Mouse (Mus musculus) intestine, embryonic 16.5 days (tissue): ENCODE results near the gene Loxl3. TPM values are rescaled to one million over a fixed set of nuclear protein-coding genes. Genes with fewer than 3 reads are reported as not detected.
A peak's percentile ranks its signal among the peaks of the same experiment; 100 is the strongest.

Experiments used
- ATAC-seq: fragments of 200-750 bp; cut with Nextera tagmentation; 2 replicates; pipeline ENCODE4 v1.8.0; 2017; ENCODE audit warnings: moderate TSS enrichment, moderate library complexity
- H3K27ac ChIP-seq: fragments of 300-500 bp; sonication (generic); 2 replicates; pipeline ENCODE4 v1.5.1; 2014; ENCODE audit warnings: mild to moderate bottlenecking, low read length
- H3K27me3 ChIP-seq: fragments of 300-500 bp; sonication (generic); replicated peaks from 2 replicates; pipeline ENCODE4 v1.6.1; 2014; ENCODE audit warnings: low read length, control low read depth, mixed read lengths; ENCODE audit not compliant: control insufficient read depth, insufficient read depth
- H3K36me3 ChIP-seq: fragments of 300-500 bp; sonication (generic); 2 replicates; pipeline ENCODE4 v1.6.1; 2014; ENCODE audit warnings: low read length, control low read depth; ENCODE audit not compliant: control insufficient read depth, insufficient read depth
- H3K4me1 ChIP-seq: fragments of 300-500 bp; sonication (generic); 2 replicates; pipeline ENCODE4 v1.6.1; 2014; ENCODE audit warnings: low read length, control low read depth, mixed read lengths; ENCODE audit not compliant: control insufficient read depth, insufficient read depth
- H3K4me2 ChIP-seq: fragments of 300-500 bp; sonication (generic); 2 replicates; pipeline ENCODE4 v1.6.1; 2014; ENCODE audit warnings: low read depth, low read length, control low read depth
- H3K4me3 ChIP-seq: fragments of 300-500 bp; sonication (generic); 2 replicates; pipeline ENCODE4 v1.5.1; 2014; ENCODE audit warnings: mild to moderate bottlenecking, low read length
- H3K9ac ChIP-seq: fragments of 300-500 bp; sonication (generic); 2 replicates; pipeline ENCODE4 v1.6.1; 2014; ENCODE audit warnings: low read depth, low read length
- H3K9me3 ChIP-seq: fragments of 300-500 bp; sonication (generic); 2 replicates; pipeline ENCODE4 v1.6.1; 2016; ENCODE audit warnings: low read length, control low read depth; ENCODE audit not compliant: control insufficient read depth
- WGBS: fragments of 180-500 bp; shearing (Covaris S2); extraction: QIAGEN DNeasy Blood & Tissue Kit; methylation state at CpG from one replicate; pipeline ENCODE4 v1.1.7; 2014; 5-methylcytosine and 5-hydroxymethylcytosine counted together
- polyA plus RNA-seq: library from polyadenylated mRNA; unstranded; fragments of >200 nt; fragmentation: Nextera tagmentation; extraction: Ambion mirVana; gene quantifications from 2 replicates; pipeline ENCODE4 v1.2.1, GENCODE M21; 2015

Loxl3 gene
- polyA plus RNA-seq, 1 experiment from 2014 or later = 11.9 TPM

DNA sequence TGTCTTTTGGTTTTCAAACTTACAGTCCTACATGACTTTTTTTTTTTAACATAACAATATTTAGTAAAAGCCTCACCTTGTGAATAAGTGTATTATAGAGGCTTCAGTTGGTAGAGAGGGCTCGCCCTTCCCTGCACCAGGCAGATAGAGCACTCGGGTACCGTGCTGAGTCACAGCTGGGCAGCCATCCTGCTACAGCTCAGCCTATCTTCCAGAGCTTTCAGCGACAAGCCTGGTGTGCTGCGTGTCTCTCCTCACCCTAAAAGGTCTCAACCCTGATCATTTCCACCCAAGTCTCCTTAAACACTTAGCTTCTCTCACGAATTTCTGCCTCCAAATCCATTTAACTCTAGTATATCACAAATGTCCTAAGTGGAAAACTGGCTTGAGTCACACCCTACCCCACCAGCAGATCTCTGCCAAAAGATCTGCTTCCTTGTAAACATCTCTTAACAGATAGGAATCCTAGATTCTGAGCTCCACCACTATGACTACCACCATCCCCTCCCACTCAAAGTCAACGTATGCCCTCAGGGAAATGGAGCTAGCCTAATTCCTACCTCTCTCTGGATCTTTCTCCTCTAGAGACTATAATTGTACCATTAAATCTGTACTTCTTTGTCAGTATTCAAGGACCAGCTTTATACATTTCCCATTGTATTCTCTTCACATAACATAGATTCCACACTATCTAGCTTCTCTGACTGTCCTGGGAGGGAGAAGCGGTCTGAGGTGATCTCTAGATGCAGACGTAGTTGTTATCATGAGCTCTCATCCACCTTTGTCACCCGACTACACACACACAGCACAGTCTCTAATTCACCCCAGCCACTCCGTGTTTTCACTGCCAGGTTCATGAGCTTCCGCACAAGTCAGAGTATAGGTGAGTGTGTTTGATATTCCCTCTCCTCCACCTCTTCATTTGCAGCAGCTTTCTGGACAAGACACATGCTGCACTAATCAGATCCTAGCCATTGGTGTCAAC is 19.2 kb upstream of the Loxl3 start:
- no peak overlapping the region for H3K4me3 ChIP-seq
- no peaks in the 10 kb centered on the region for H3K36me3 ChIP-seq
- H3K9ac ChIP-seq = no peak overlapping the region
- ATAC-seq = peak; percentile 80
- WGBS = 65% methylated on average over 12 of the region's 12 CpGs
- peaks cover 5% of the 10 kb centered on the region for H3K4me1 ChIP-seq
- no peak overlapping the region for H3K27ac ChIP-seq
- no peak overlapping the region for H3K4me2 ChIP-seq
- 0 out of 2 replicates have a peak, but pooled peaks cover 3% of the 10 kb centered on the region for H3K27me3 ChIP-seq
- no peaks in the 10 kb centered on the region for H3K9me3 ChIP-seq

DNA sequence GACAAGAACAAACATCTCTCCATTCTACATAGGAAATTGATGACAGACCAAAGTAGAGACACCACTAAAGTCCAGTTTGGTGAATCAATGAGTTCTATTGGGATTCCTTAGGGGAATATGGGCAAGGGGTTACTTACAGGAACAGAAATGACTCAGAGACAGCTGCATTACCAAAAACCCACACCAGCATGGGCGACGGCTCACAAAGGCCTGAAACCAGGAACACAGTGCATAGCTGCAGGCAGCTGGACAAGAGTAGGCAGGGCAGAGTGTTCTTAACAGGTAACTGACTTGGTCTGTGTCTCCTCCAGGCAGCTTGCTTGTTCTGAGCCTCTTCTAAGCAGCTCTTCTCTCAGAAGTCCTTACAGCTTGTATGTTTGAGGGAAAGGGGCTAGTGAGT is 18.2 kb upstream of the Loxl3 start:
- Histone ChIP-seq H3K4me1 (peaks cover 5% of the 10 kb centered on the region), H3K4me3 (no peak overlapping the region), H3K27ac (no peak overlapping the region), H3K27me3 (0 out of 2 replicates have a peak, but pooled peaks cover 3% of the 10 kb centered on the region), H3K9ac (no peak overlapping the region), H3K36me3 (no peaks in the 10 kb centered on the region), H3K4me2 (no peak overlapping the region), H3K9me3 (no peaks in the 10 kb centered on the region)
- 87% methylated on average over 2 of the region's 2 CpGs for WGBS
- ATAC-seq = no peak

DNA sequence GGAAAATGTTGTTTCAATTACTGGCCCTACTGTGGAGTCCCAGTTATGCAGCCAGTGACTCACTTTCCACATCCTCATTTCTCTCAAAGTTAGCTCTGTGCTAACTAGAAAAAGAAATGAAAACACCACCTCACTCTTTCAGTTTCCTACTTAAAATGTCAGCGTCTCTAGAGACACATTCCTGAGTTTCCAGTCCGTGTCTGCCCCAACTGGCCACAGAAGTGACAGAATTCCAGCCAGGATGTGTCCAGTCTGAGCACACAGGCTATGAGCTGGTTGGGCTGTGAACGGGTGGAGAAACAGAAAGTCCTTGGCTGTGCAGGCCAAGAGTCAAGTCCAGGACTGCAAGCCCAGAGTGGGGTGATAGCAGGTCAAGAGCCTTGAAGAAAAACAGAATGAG is 16.8 kb upstream of the Loxl3 start:
- no peak overlapping the region for H3K9ac ChIP-seq
- no peak overlapping the region for H3K4me3 ChIP-seq
- H3K36me3 ChIP-seq = no peaks in the 10 kb centered on the region
- WGBS = 48% methylated on average over 3 of the region's 3 CpGs
- H3K9me3 ChIP-seq = no peaks in the 10 kb centered on the region
- 0 out of 2 replicates have a peak, but pooled peaks cover 3% of the 10 kb centered on the region for H3K27me3 ChIP-seq
- no peak for ATAC-seq
- no peak overlapping the region for H3K4me2 ChIP-seq
- no peak overlapping the region for H3K27ac ChIP-seq
- H3K4me1 ChIP-seq = peaks cover 5% of the 10 kb centered on the region

DNA sequence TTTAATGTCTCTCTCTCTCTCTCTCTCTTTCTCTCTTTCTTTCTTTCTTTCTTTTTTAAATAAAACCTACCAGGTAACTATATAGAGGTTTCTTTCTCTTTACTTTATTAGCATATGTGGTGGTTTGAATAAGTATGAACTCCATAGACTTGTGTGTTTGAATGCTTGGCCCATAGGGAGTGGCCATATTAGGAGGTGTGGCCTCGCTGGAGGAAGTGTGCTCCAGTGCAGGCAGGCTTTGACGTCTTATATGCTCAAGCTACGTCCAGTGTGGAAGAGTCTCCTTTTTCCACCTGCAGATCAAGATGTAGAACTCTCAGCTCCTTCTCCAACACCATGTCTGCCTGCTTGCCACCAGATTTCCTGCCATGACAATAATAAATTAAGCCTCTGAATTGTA is 14.9 kb upstream of the Loxl3 start:
- H3K27ac ChIP-seq = no peak overlapping the region
- H3K27me3 ChIP-seq = 0 out of 2 replicates have a peak, but pooled peaks cover 3% of the 10 kb centered on the region
- H3K36me3 ChIP-seq = no peaks in the 10 kb centered on the region
- H3K4me2 ChIP-seq = no peak overlapping the region
- peaks cover 5% of the 10 kb centered on the region for H3K4me1 ChIP-seq
- ATAC-seq = no peak
- H3K9ac ChIP-seq = no peak overlapping the region
- H3K4me3 ChIP-seq = no peak overlapping the region
- H3K9me3 ChIP-seq = no peaks in the 10 kb centered on the region
- 71% methylated on average over 3 of the region's 3 CpGs for WGBS

DNA sequence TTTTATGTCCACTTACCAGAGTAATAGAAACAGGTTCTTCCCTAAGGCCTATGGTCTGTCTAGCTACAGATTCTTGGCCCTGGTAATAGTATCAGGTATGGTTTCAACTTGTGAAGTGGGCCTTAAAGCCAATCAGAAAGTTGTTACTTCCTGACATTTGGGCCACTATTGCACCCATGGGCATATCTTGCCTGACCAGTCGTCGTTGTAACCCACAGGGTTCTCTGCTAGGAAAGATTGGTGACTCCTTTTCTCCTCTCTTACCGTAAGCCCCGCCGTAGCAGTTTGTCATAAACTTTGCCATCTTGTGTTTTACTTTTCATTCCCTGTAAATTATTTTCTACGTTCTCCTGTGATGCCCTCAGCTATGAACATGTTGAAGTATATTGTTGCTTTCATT is 13.9 kb upstream of the Loxl3 start:
- Histone ChIP-seq H3K9ac (no peak overlapping the region), H3K4me2 (no peak overlapping the region), H3K4me1 (peaks cover 5% of the 10 kb centered on the region), H3K9me3 (no peaks in the 10 kb centered on the region), H3K4me3 (no peak overlapping the region), H3K27me3 (0 out of 2 replicates have a peak, but pooled peaks cover 3% of the 10 kb centered on the region), H3K36me3 (no peaks in the 10 kb centered on the region), H3K27ac (no peak overlapping the region)
- 92% methylated on average over 6 of the region's 6 CpGs for WGBS
- ATAC-seq = no peak

DNA sequence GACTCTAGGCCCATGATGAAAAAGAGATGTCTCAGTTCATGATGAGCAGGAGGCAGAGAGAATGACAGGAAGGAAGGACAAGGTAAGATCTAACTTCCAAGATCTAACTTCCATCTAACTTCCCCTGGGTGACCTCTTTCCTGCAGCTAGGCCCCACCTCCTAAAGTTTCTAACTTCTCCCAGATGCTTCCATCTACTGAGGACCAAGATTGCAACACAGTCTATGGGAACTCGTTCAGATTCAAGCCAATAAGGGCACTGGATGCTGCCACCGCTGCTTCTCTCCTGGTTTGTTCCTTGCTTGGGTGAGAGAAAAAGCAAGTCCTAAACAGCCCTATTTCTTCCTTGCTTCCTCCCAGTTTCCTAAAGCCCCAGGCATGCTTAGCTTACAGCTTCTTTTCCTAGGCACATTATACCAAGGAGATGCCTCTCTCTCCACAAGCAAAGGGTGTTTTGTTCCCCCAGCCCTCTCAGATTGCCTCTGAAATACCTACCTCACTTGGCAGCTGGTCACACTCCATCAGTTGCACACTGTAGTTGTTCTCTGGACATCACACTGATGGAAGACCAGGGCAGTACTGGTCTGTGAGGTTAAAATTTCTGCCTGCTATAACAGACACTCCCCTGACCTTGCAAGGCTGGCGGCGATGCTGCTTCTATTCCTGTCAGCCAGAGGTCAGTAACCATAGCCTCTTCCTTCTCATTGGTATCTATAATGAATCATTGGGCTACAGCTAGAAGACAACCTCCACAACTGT is 13.0 kb upstream of the Loxl3 start:
- Histone ChIP-seq H3K27me3 (0 out of 2 replicates have a peak, but pooled peaks cover 3% of the 10 kb centered on the region), H3K9ac (no peak overlapping the region), H3K36me3 (no peaks in the 10 kb centered on the region), H3K27ac (no peak overlapping the region), H3K9me3 (no peaks in the 10 kb centered on the region), H3K4me2 (no peak overlapping the region), H3K4me1 (peaks cover 3% of the 10 kb centered on the region; the same call in 1 of the 2 replicates), H3K4me3 (no peak overlapping the region)
- ATAC-seq = no peak
- WGBS = 78% methylated on average over 4 of the region's 4 CpGs

DNA sequence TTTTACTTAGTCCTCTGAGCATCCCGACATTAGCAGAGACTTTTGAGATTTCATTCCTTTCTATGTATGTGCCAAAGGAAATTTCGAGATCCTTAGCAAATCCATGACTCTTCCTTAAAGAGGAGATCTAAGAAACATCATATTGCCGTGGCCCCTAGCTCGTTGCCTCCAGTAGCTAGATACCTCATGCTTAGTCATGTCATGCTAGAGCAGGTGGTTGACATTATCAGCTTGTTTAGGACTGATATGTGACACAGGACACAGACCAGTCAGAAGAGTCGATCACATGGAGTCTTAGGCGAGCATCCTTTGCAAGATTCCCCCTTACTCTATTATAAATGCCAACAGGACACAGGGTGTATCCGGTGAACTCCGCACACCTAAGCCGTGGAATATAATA is 11.0 kb upstream of the Loxl3 start:
- H3K9me3 ChIP-seq = no peaks in the 10 kb centered on the region
- no peak overlapping the region for H3K9ac ChIP-seq
- no peak overlapping the region for H3K4me2 ChIP-seq
- no peaks in the 10 kb centered on the region for H3K4me1 ChIP-seq
- no peaks in the 10 kb centered on the region for H3K27me3 ChIP-seq
- no peak for ATAC-seq
- H3K36me3 ChIP-seq = no peaks in the 10 kb centered on the region
- WGBS = 87% methylated on average over 9 of the region's 9 CpGs
- no peak overlapping the region for H3K27ac ChIP-seq
- no peak overlapping the region for H3K4me3 ChIP-seq

DNA sequence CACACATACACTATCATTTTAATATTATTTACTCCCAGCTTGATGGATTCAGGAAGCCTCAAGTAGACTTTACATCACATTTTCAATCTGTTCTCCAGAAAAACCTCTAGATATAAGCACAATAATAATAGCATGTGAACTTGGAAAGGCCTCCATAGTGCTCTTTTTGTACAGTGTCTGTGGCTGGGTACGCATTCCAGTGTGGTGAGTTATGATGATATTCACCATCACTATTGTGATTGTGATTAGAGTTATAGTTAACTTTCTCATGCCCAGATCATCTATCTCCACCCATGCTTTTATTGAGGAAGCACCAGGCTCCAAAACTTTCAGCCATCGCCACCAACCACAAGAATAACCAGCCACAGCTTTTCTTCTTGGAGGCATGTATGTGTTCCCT is 10.2 kb upstream of the Loxl3 start:
- ATAC-seq = no peak
- Histone ChIP-seq H3K4me2 (no peak overlapping the region), H3K27ac (no peak overlapping the region), H3K9ac (no peak overlapping the region), H3K4me1 (no peaks in the 10 kb centered on the region), H3K27me3 (no peaks in the 10 kb centered on the region), H3K36me3 (no peaks in the 10 kb centered on the region), H3K4me3 (no peak overlapping the region), H3K9me3 (no peaks in the 10 kb centered on the region)
- 87% methylated on average over 2 of the region's 2 CpGs for WGBS

DNA sequence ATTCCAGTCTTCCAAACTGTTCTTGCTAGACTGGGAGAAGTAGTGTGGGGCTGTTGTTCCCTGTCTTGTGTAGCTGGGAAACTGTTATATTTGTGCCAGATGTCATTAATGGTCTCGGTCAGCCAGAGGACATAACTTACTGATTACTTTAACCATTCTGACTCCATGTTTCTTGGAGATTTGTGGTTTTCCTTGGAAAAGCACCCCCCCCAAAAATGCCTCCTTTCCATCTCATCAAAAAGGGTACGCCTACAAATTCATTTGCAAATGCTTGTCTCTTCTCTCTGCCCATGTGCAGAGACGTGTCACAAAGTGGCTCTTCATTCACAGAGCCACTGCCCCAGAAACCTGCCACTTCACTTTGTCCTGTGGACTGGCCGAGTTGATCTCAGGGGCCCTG is 9.6 kb upstream of the Loxl3 start:
- no peaks in the 10 kb centered on the region for H3K9me3 ChIP-seq
- no peak overlapping the region for H3K9ac ChIP-seq
- no peaks in the 10 kb centered on the region for H3K36me3 ChIP-seq
- no peaks in the 10 kb centered on the region for H3K4me1 ChIP-seq
- H3K27me3 ChIP-seq = no peaks in the 10 kb centered on the region
- 68% methylated on average over 4 of the region's 4 CpGs for WGBS
- no peak overlapping the region for H3K4me3 ChIP-seq
- no peak overlapping the region for H3K4me2 ChIP-seq
- H3K27ac ChIP-seq = no peak overlapping the region
- no peak for ATAC-seq
